Mouse (Mus musculus): ENCODE data around the gene Tshz3. TPM values are rescaled to one million over a fixed set of nuclear protein-coding genes. Genes with fewer than 3 reads are reported as not detected.

The Tshz3 gene
- polyA plus RNA-seq, 1 experiment from 2014 or later: 23.3 TPM

GRCm38 (mm10) chr7:36711766-36712165 is 13.8 kb downstream of the Tshz3 start:
- no peak overlapping the region for H3K27ac ChIP-seq (ENCODE audit: low read length)
- no peaks in the 10 kb centered on the region for H3K27me3 ChIP-seq (ENCODE audit: control insufficient read depth, insufficient read depth, low read length)
- H3K4me1 ChIP-seq (ENCODE audit: control insufficient read depth, insufficient read depth, low read length): peaks cover 33% of the 10 kb centered on the region
- 62% methylated on average over 2 of the region's 2 CpGs for WGBS
- H3K9ac ChIP-seq (replicated peaks; ENCODE audit: low read depth, low read length): no peak overlapping the region
- peaks cover 5% of the 10 kb centered on the region; the same call in 1 of the 2 replicates for H3K36me3 ChIP-seq (ENCODE audit: control insufficient read depth, insufficient read depth, low read length)
- no peaks in the 10 kb centered on the region for H3K9me3 ChIP-seq (ENCODE audit: control insufficient read depth, low read depth, low read length)
- H3K4me2 ChIP-seq (replicated peaks; ENCODE audit: low read depth, low read length): no peak overlapping the region
- no peak for ATAC-seq (ENCODE audit: insufficient number of reproducible peaks, insufficient read depth, low FRiP score, low read depth)
- no peak overlapping the region for H3K4me3 ChIP-seq (ENCODE audit: low read depth, low read length)

- peaks cover 26% of the 10 kb centered on the region for H3K4me1 ChIP-seq (ENCODE audit: control insufficient read depth, insufficient read depth, low read length)
- H3K4me2 ChIP-seq (replicated peaks; ENCODE audit: low read depth, low read length): no peak overlapping the region
- H3K9ac ChIP-seq (replicated peaks; ENCODE audit: low read depth, low read length): no peak overlapping the region
- no peaks in the 10 kb centered on the region for H3K27me3 ChIP-seq (ENCODE audit: control insufficient read depth, insufficient read depth, low read length)
- H3K4me3 ChIP-seq (ENCODE audit: low read depth, low read length): no peak overlapping the region
- ATAC-seq (ENCODE audit: insufficient number of reproducible peaks, insufficient read depth, low FRiP score, low read depth): no peak
- H3K9me3 ChIP-seq (ENCODE audit: control insufficient read depth, low read depth, low read length): no peaks in the 10 kb centered on the region
- peaks cover 5% of the 10 kb centered on the region; the same call in 1 of the 2 replicates for H3K36me3 ChIP-seq (ENCODE audit: control insufficient read depth, insufficient read depth, low read length)
- 68% methylated on average over 7 of the region's 7 CpGs for WGBS
- no peak overlapping the region for H3K27ac ChIP-seq (ENCODE audit: low read length)
These were observed 16.4 kb downstream of the Tshz3 start for GRCm38 (mm10) chr7:36714323-36714722.

- Histone ChIP-seq H3K27me3 (ENCODE audit: control insufficient read depth, insufficient read depth, low read length) (no peaks in the 10 kb centered on the region), H3K27ac (ENCODE audit: low read length) (no peak overlapping the region; the same call in 1 of the 2 replicates), H3K4me1 (ENCODE audit: control insufficient read depth, insufficient read depth, low read length) (peaks cover 24% of the 10 kb centered on the region; the same call in 1 of the 2 replicates), H3K36me3 (ENCODE audit: control insufficient read depth, insufficient read depth, low read length) (peaks cover 5% of the 10 kb centered on the region; the same call in 1 of the 2 replicates), H3K9ac (replicated peaks; ENCODE audit: low read depth, low read length) (no peak overlapping the region), H3K4me3 (ENCODE audit: low read depth, low read length) (no peak overlapping the region), H3K9me3 (ENCODE audit: control insufficient read depth, low read depth, low read length) (no peaks in the 10 kb centered on the region), H3K4me2 (replicated peaks; ENCODE audit: low read depth, low read length) (no peak overlapping the region)
- ATAC-seq (ENCODE audit: insufficient number of reproducible peaks, insufficient read depth, low FRiP score, low read depth): no peak
- 50% methylated on average over 6 of the region's 6 CpGs for WGBS
These were observed 19.3 kb downstream of the Tshz3 start for GRCm38 (mm10) chr7:36717192-36717591.

GRCm38 (mm10) chr7:36720830-36721229 is 22.9 kb downstream of the Tshz3 start:
- Histone ChIP-seq H3K27me3 (ENCODE audit: control insufficient read depth, insufficient read depth, low read length) (no peaks in the 10 kb centered on the region), H3K4me2 (replicated peaks; ENCODE audit: low read depth, low read length) (no peak overlapping the region), H3K27ac (ENCODE audit: low read length) (peak overlapping the region; percentile 16; the same call in 1 of the 2 replicates), H3K9me3 (ENCODE audit: control insufficient read depth, low read depth, low read length) (no peaks in the 10 kb centered on the region), H3K36me3 (ENCODE audit: control insufficient read depth, insufficient read depth, low read length) (no peaks in the 10 kb centered on the region), H3K4me3 (ENCODE audit: low read depth, low read length) (no peak overlapping the region), H3K9ac (replicated peaks; ENCODE audit: low read depth, low read length) (no peak overlapping the region), H3K4me1 (ENCODE audit: control insufficient read depth, insufficient read depth, low read length) (peaks cover 24% of the 10 kb centered on the region; the same call in 1 of the 2 replicates)
- 26% methylated on average over 9 of the region's 9 CpGs for WGBS
- ATAC-seq (ENCODE audit: insufficient number of reproducible peaks, insufficient read depth, low FRiP score, low read depth): peak; percentile 46; the same call in 1 of the 2 replicates

DNA sequence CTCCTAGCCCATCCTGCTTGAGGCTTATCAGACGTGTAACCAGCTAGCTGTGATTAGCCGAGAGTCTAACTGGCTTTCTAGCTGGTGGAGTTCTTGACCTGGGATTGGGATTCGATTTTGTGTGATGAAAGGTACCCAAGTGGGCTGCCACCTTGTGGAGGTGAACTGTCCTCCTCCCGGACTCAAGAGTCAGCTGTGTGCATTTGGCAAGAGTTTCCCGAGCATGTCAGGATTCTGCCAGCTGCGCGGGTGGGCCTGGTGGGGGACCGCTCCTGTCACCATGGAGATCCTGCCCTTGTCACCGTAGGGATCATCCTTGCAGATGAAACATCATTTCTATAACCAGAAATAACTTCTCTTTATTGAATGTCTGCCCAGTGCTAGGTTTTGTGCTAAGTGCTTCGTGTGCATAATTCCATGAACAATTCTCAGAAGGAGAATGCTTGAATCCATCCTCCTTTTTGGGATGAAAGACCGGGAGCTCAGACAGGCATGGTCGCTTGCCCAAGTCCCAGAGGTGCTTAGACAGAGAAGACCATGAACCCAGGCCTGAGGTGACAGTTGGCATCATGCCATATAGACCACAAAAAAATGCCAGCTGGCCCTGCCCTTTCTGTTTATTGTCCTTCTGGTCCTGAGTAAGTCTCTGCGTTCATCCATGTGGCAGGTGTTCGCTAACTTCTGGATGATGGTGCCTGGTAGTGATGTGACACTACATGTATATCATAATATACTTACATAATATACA is 38.6 kb downstream of the Tshz3 start:
- H3K9ac ChIP-seq (replicated peaks; ENCODE audit: low read depth, low read length): no peak overlapping the region
- no peak for ATAC-seq (ENCODE audit: insufficient number of reproducible peaks, insufficient read depth, low FRiP score, low read depth)
- H3K36me3 ChIP-seq (ENCODE audit: control insufficient read depth, insufficient read depth, low read length): no peaks in the 10 kb centered on the region
- peaks cover 7% of the 10 kb centered on the region; the same call in 1 of the 2 replicates for H3K4me1 ChIP-seq (ENCODE audit: control insufficient read depth, insufficient read depth, low read length)
- no peaks in the 10 kb centered on the region for H3K9me3 ChIP-seq (ENCODE audit: control insufficient read depth, low read depth, low read length)
- no peak overlapping the region for H3K27ac ChIP-seq (ENCODE audit: low read length)
- WGBS: 82% methylated on average over 14 of the region's 14 CpGs
- H3K27me3 ChIP-seq (ENCODE audit: control insufficient read depth, insufficient read depth, low read length): no peaks in the 10 kb centered on the region
- H3K4me3 ChIP-seq (ENCODE audit: low read depth, low read length): no peak overlapping the region
- no peak overlapping the region for H3K4me2 ChIP-seq (replicated peaks; ENCODE audit: low read depth, low read length)

- Histone ChIP-seq H3K27ac (ENCODE audit: low read length) (no peak overlapping the region), H3K4me3 (ENCODE audit: low read depth, low read length) (no peak overlapping the region), H3K9ac (replicated peaks; ENCODE audit: low read depth, low read length) (no peak overlapping the region), H3K4me1 (ENCODE audit: control insufficient read depth, insufficient read depth, low read length) (no peaks in the 10 kb centered on the region), H3K27me3 (ENCODE audit: control insufficient read depth, insufficient read depth, low read length) (no peaks in the 10 kb centered on the region), H3K36me3 (ENCODE audit: control insufficient read depth, insufficient read depth, low read length) (no peaks in the 10 kb centered on the region), H3K9me3 (ENCODE audit: control insufficient read depth, low read depth, low read length) (no peaks in the 10 kb centered on the region), H3K4me2 (replicated peaks; ENCODE audit: low read depth, low read length) (no peak overlapping the region)
- WGBS: 90% methylated on average over 2 of the region's 2 CpGs
- no peak for ATAC-seq (ENCODE audit: insufficient number of reproducible peaks, insufficient read depth, low FRiP score, low read depth)
These were observed 53.6 kb downstream of the Tshz3 start for GRCm38 (mm10) chr7:36751480-36751879.

DNA sequence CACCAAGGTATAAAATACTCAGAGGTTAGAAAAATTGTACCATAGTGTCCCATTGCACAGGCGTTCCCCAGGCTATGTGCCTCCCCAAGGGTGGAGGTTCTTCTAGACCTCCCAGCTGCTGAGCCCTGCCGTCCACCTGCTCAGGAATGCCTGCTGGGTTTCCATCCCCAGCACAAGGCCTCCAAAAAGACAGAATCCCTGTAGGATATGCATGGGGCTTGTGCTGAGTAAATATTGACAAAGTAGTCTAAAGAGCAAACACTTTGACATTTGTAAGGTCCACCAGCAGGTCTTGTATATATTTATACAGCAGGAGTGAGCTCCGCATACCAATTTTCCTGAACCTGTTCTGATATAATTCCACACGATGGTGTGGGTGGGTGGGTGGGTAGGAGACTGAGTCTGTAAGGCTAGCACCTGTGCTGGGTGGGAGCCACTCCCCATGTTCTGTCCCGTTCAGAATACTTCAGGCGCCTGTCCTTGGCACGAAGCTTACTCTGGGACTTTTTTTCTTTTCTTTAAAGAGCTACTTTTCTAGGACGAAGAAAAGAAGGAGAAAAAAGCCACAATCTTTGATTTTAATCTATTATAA is 69.7 kb downstream of the Tshz3 start:
- 49% methylated on average over 8 of the region's 8 CpGs for WGBS
- H3K4me2 ChIP-seq (replicated peaks; ENCODE audit: low read depth, low read length): no peak overlapping the region
- peaks cover 29% of the 10 kb centered on the region for H3K36me3 ChIP-seq (ENCODE audit: control insufficient read depth, insufficient read depth, low read length)
- H3K9ac ChIP-seq (replicated peaks; ENCODE audit: low read depth, low read length): no peak overlapping the region
- no peaks in the 10 kb centered on the region for H3K27me3 ChIP-seq (ENCODE audit: control insufficient read depth, insufficient read depth, low read length)
- ATAC-seq (ENCODE audit: insufficient number of reproducible peaks, insufficient read depth, low FRiP score, low read depth): peak; percentile 88
- no peaks in the 10 kb centered on the region for H3K4me1 ChIP-seq (ENCODE audit: control insufficient read depth, insufficient read depth, low read length)
- no peak overlapping the region for H3K27ac ChIP-seq (ENCODE audit: low read length)
- no peaks in the 10 kb centered on the region for H3K9me3 ChIP-seq (ENCODE audit: control insufficient read depth, low read depth, low read length)
- H3K4me3 ChIP-seq (ENCODE audit: low read depth, low read length): no peak overlapping the region

GRCm38 (mm10) chr7:36773086-36773485 is 75.2 kb downstream of the Tshz3 start:
- Histone ChIP-seq H3K9ac (replicated peaks; ENCODE audit: low read depth, low read length) (no peak overlapping the region), H3K4me2 (replicated peaks; ENCODE audit: low read depth, low read length) (no peak overlapping the region), H3K9me3 (ENCODE audit: control insufficient read depth, low read depth, low read length) (no peaks in the 10 kb centered on the region), H3K4me1 (ENCODE audit: control insufficient read depth, insufficient read depth, low read length) (no peaks in the 10 kb centered on the region), H3K27ac (ENCODE audit: low read length) (no peak overlapping the region), H3K36me3 (ENCODE audit: control insufficient read depth, insufficient read depth, low read length) (peaks cover 29% of the 10 kb centered on the region), H3K4me3 (ENCODE audit: low read depth, low read length) (no peak overlapping the region), H3K27me3 (ENCODE audit: control insufficient read depth, insufficient read depth, low read length) (no peaks in the 10 kb centered on the region)
- WGBS: 83% methylated on average over 7 of the region's 7 CpGs
- no peak for ATAC-seq (ENCODE audit: insufficient number of reproducible peaks, insufficient read depth, low FRiP score, low read depth)
